Mouse (Mus musculus) embryonic fibroblast, embryonic 13.5 days (primary cell): Measurements from ENCODE around the gene Nlgn2. TPM values are rescaled to one million over a fixed set of nuclear protein-coding genes. Genes with fewer than 3 reads are reported as not detected.

Experiments used
- H3K27ac ChIP-seq: 2 replicates; pipeline ENCODE4 v1.5.1; 2012; ENCODE audit warnings: low read length, control low read depth, inconsistent platforms; ENCODE audit not compliant: insufficient read depth
- H3K4me1 ChIP-seq: 2 replicates; pipeline ENCODE4 v1.6.1; 2011; ENCODE audit warnings: low read length; ENCODE audit not compliant: control insufficient read depth, insufficient read depth
- H3K4me3 ChIP-seq: 2 replicates; pipeline ENCODE4 v1.5.1; 2011; ENCODE audit warnings: mild to moderate bottlenecking, control low read depth, low read length; ENCODE audit not compliant: insufficient read depth
- CTCF ChIP-seq: IDR thresholded peaks from 2 replicates; pipeline ENCODE4 v1.5.1; 2011; ENCODE audit warnings: mild to moderate bottlenecking, control low read depth, low read length, moderate library complexity, borderline replicate concordance; ENCODE audit not compliant: insufficient read depth
- POLR2A ChIP-seq: IDR thresholded peaks from 2 replicates; pipeline ENCODE4 v1.6.1; 2011; ENCODE audit warnings: low read depth, mild to moderate bottlenecking, control low read depth, low read length, moderate library complexity
- polyA plus RNA-seq: library from polyadenylated mRNA; stranded (reverse); fragments of >200 nt; gene quantifications from 2 replicates; pipeline ENCODE4 v1.2.4, GENCODE M21; 2011; ENCODE audit warnings: low read depth; ENCODE audit not compliant: missing spikeins, insufficient read length

Gene Nlgn2
- polyA plus RNA-seq, 1 experiment, result 42.0 TPM

GRCm38 (mm10) chr11:69879711-69880110, 42.1 kb upstream of the Nlgn2 start:
- TF ChIP-seq CTCF, result no peak
- 0 out of 2 replicates have a peak, but pooled peaks have one; percentile 4 for TF ChIP-seq POLR2A
- Histone ChIP-seq H3K4me1 (no peaks in the 10 kb centered on the region; the same call in 1 of the 2 replicates), H3K27ac (peak overlapping the region; percentile 96), H3K4me3 (peak overlapping the region; percentile 80)

- TF ChIP-seq POLR2A (no peak), CTCF (no peak)
- Histone ChIP-seq H3K4me3 (peak overlapping the region; percentile 80), H3K4me1 (no peaks in the 10 kb centered on the region; the same call in 1 of the 2 replicates), H3K27ac (peak overlapping the region; percentile 96)
These were observed 41.4 kb upstream of the Nlgn2 start for GRCm38 (mm10) chr11:69878952-69879351.

- H3K4me3 ChIP-seq, result peak overlapping the region; percentile 80
- peak overlapping the region; percentile 96 for H3K27ac ChIP-seq
- TF ChIP-seq POLR2A (peak; percentile 52; the same call in 1 of the 2 replicates), CTCF (no peak)
- no peaks in the 10 kb centered on the region; the same call in 1 of the 2 replicates for H3K4me1 ChIP-seq
These were observed 40.8 kb upstream of the Nlgn2 start for GRCm38 (mm10) chr11:69878399-69878798.

- peak within 1 kb of the TSS; percentile 96 for H3K27ac ChIP-seq
- peak within 1 kb of the TSS; percentile 80 for H3K4me3 ChIP-seq
- no peaks in the 10 kb centered on the region; the same call in 1 of the 2 replicates for H3K4me1 ChIP-seq
- TF ChIP-seq CTCF (no peak), POLR2A (no peak)
These were observed 40.3 kb upstream of the Nlgn2 start, which contains the start of gene Tmem95 for GRCm38 (mm10) chr11:69877878-69878277. TSS of gene Tmem95 (minus strand) at chr11:69878018.

- peak; percentile 87 for TF ChIP-seq CTCF
- TF ChIP-seq POLR2A, result peak; percentile 36; the same call in 1 of the 2 replicates
- Histone ChIP-seq H3K4me3 (no peak overlapping the region), H3K27ac (peak overlapping the region; percentile 96), H3K4me1 (no peaks in the 10 kb centered on the region; the same call in none of the 2 replicates)
These were observed 39.3 kb upstream of the Nlgn2 start for GRCm38 (mm10) chr11:69876867-69877266.

- TF ChIP-seq POLR2A (peak; percentile 41; the same call in 1 of the 2 replicates), CTCF (no peak)
- Histone ChIP-seq H3K4me1 (no peaks in the 10 kb centered on the region; the same call in none of the 2 replicates), H3K27ac (peak overlapping the region; percentile 79), H3K4me3 (no peak overlapping the region)
These were observed 38.6 kb upstream of the Nlgn2 start for GRCm38 (mm10) chr11:69876186-69876585.

- no peaks in the 10 kb centered on the region; the same call in none of the 2 replicates for H3K4me1 ChIP-seq
- no peak overlapping the region for H3K27ac ChIP-seq
- no peak overlapping the region for H3K4me3 ChIP-seq
- TF ChIP-seq CTCF (no peak), POLR2A (no peak)
These were observed 34.9 kb upstream of the Nlgn2 start for GRCm38 (mm10) chr11:69872451-69872850.

GRCm38 (mm10) chr11:69871822-69872221, 34.2 kb upstream of the Nlgn2 start:
- Histone ChIP-seq H3K27ac (no peak overlapping the region), H3K4me1 (no peaks in the 10 kb centered on the region; the same call in 1 of the 2 replicates), H3K4me3 (no peak overlapping the region)
- TF ChIP-seq CTCF (no peak), POLR2A (no peak)

- Histone ChIP-seq H3K4me3 (no peak overlapping the region), H3K27ac (no peak overlapping the region), H3K4me1 (no peaks in the 10 kb centered on the region; the same call in 1 of the 2 replicates)
- TF ChIP-seq CTCF, result no peak
- no peak for TF ChIP-seq POLR2A
These were observed 32.9 kb upstream of the Nlgn2 start for GRCm38 (mm10) chr11:69870289-69871069.

- H3K4me3 ChIP-seq, result no peak overlapping the region
- TF ChIP-seq CTCF (no peak), POLR2A (no peak)
- H3K4me1 ChIP-seq, result no peaks in the 10 kb centered on the region; the same call in 1 of the 2 replicates
- no peak overlapping the region for H3K27ac ChIP-seq
These were observed 29.8 kb upstream of the Nlgn2 start for GRCm38 (mm10) chr11:69867335-69867734.
